Mouse (Mus musculus) erythroblast, embryonic 14.5 days (primary cell): ENCODE measurements around the gene Nrxn3.

Source experiments
- GATA1 ChIP-seq: IDR thresholded peaks from 2 replicates; pipeline ENCODE4 v1.6.1; 2012; ENCODE audit warnings: low read length, inconsistent platforms, mixed read lengths
- TAL1 ChIP-seq: IDR thresholded peaks from 3 replicates; pipeline ENCODE4 v1.6.1; 2012; ENCODE audit warnings: low read length, inconsistent platforms, mixed read lengths

- TF ChIP-seq GATA1 (no peak), TAL1 (no peak)
Measured at GRCm38 (mm10) chr12:89888647-89889046, 1166.0 kb downstream of the Nrxn3 start.
